10 mouse cellular contexts compared by ENCODE assay signal in genomic region chr5:115072143-115072542, GRCm38 (mm10). TPM values are rescaled to one million over a fixed set of nuclear protein-coding genes. Genes with fewer than 3 reads are reported as not detected.
A peak's percentile ranks its signal among the peaks of the same experiment; 100 is the strongest.
DNase-seq lines count a peak whose midpoint lies in the region; ATAC-seq and TF ChIP-seq lines count a peak whose summit lies in the region.
"Had no signal": no experiment of that assay in that cellular context is flagged by ENCODE, and none has a peak within 500 bp of the region (broad histone marks: within the 10 kb centered on the region; RNA-seq: fewer than 3 reads in every experiment).

No protein-coding gene starts in this region.

- H3K4me2 ChIP-seq in intestine, embryonic 14.5 days (ENCODE audit: low read length) = no peak overlapping the region
- no peak overlapping the region; the same call in 1 of the 2 replicates for H3K4me2 ChIP-seq in stomach, postnatal 0 days (replicated peaks; ENCODE audit: low read depth)
- H3K4me2 ChIP-seq: neural tube, embryonic 13.5 days had no signal

- H3K27me3 ChIP-seq in intestine, embryonic 14.5 days (replicated peaks; ENCODE audit: control insufficient read depth, insufficient read depth, low read length) = no peaks in the 10 kb centered on the region
- no peaks in the 10 kb centered on the region for H3K27me3 ChIP-seq in stomach, postnatal 0 days (ENCODE audit: control insufficient read depth, insufficient read depth, low read length)
- H3K27me3 ChIP-seq: neural tube, embryonic 13.5 days had no signal

- H3K27ac ChIP-seq in intestine, embryonic 14.5 days (ENCODE audit: low read depth) = no peak overlapping the region
- H3K27ac ChIP-seq in stomach, postnatal 0 days (replicated peaks) = peak overlapping the region; percentile 83
- H3K27ac ChIP-seq: neural tube, embryonic 13.5 days had no signal

- no peak overlapping the region for H3K4me3 ChIP-seq in intestine, embryonic 14.5 days (ENCODE audit: low read depth, low read length)
- H3K4me3 ChIP-seq in lung, adult 2 months (replicated peaks; ENCODE audit: extremely low read depth, low read depth, low read length) = no peak overlapping the region
- H3K4me3 ChIP-seq in stomach, postnatal 0 days (ENCODE audit: low read depth, low read length) = no peak overlapping the region
- H3K4me3 ChIP-seq: neural tube, embryonic 13.5 days had no signal

- H3K9ac ChIP-seq in intestine, embryonic 14.5 days (ENCODE audit: low read length) = no peak overlapping the region
- no peak overlapping the region for H3K9ac ChIP-seq in stomach, postnatal 0 days (ENCODE audit: low read length)
- H3K9ac ChIP-seq: neural tube, embryonic 13.5 days had no signal

- WGBS in intestine, embryonic 14.5 days = 62% methylated on average over 7 of the region's 7 CpGs
- 59% methylated on average over 7 of the region's 7 CpGs for WGBS in lung, adult 2 months
- 34% methylated on average over 7 of the region's 7 CpGs for WGBS in stomach, postnatal 0 days

- TF ChIP-seq EP300 in stomach, postnatal 0 days (optimal IDR thresholded peaks at IDR 0.05) = no peak

- TF ChIP-seq CTCF in lung, adult 2 months (IDR thresholded peaks at IDR 0.05; ENCODE audit: insufficient read depth, low read length) = no peak
- no peak for TF ChIP-seq CTCF in stomach, postnatal 0 days (IDR thresholded peaks at IDR 0.05; ENCODE audit: low read depth)

- peak; percentile 38 to 76 for DNase-seq in adrenal gland, adult (ENCODE audit: inconsistent age in 2 of 2, low spot score in 1 of 2)
- no peak for DNase-seq in adrenal gland, adult 18-20 months (ENCODE audit: low spot score in 2 of 2)
- peak; percentile 81 for DNase-seq in urinary bladder, postnatal 14 days (ENCODE audit: low spot score)
- DNase-seq in urinary bladder, postnatal 10 days (ENCODE audit: low spot score) = no peak
- peak; percentile 61 for DNase-seq in intestine, embryonic 14.5 days (ENCODE audit: low spot score)
- DNase-seq in lung, adult 2 months = peak; percentile 36
- DNase-seq in stomach, postnatal 0 days (ENCODE audit: low spot score) = peak; percentile 79
- DNase-seq in retina, embryonic 14.5 days (ENCODE audit: low spot score) = no peak

- TF ChIP-seq POLR2A in lung, adult 2 months (IDR thresholded peaks at IDR 0.05; ENCODE audit: borderline replicate concordance, extremely low read depth, low read depth, low read length) = no peak

- peaks cover 15% of the 10 kb centered on the region; the same call in 1 of the 2 replicates for H3K4me1 ChIP-seq in intestine, embryonic 14.5 days (replicated peaks; ENCODE audit: control insufficient read depth, insufficient read depth, low read length)
- peaks cover 17% of the 10 kb centered on the region; the same call in 1 of the 2 replicates for H3K4me1 ChIP-seq in lung, adult 2 months (ENCODE audit: control insufficient read depth, insufficient read depth, low read length)
- H3K4me1 ChIP-seq in stomach, postnatal 0 days (replicated peaks; ENCODE audit: control insufficient read depth, insufficient read depth) = peaks cover 7% of the 10 kb centered on the region

- ATAC-seq in intestine, embryonic 14.5 days (replicated peaks; ENCODE audit: low FRiP score, low TSS enrichment, low read depth) = no peak; the same call in 1 of the 2 replicates
- peak; percentile 91 for ATAC-seq in stomach, postnatal 0 days (ENCODE audit: low FRiP score, low TSS enrichment)

- H3K36me3 ChIP-seq in intestine, embryonic 14.5 days (ENCODE audit: control insufficient read depth, insufficient read depth, low read length) = peaks cover 16% of the 10 kb centered on the region
- H3K36me3 ChIP-seq in stomach, postnatal 0 days (ENCODE audit: control insufficient read depth, insufficient read depth, low read length) = peaks cover 5% of the 10 kb centered on the region

- H3K9me3 ChIP-seq in intestine, embryonic 14.5 days (ENCODE audit: control insufficient read depth, low read length) = no peaks in the 10 kb centered on the region
- H3K9me3 ChIP-seq in stomach, postnatal 0 days (ENCODE audit: control insufficient read depth, low read length) = no peaks in the 10 kb centered on the region
- H3K9me3 ChIP-seq: neural tube, embryonic 13.5 days had no signal

RNA-seq across cellular contexts. Expression of gene Gm10401, which starts 26.0 kb away (rescaled TPM):
- total RNA-seq in adrenal gland, adult 18-20 months (2021) = not detected
- polyA plus RNA-seq in intestine, embryonic 14.5 days (2014; fragmentation: Nextera tagmentation; extraction: Ambion mirVana) = 42.4 and 46.5 TPM in 2 replicates
- not detected in 2 replicates for polyA plus RNA-seq in lung, adult 2 months (2012; rRNA removed)
- 17.9 and 22.2 TPM in 2 replicates for polyA plus RNA-seq in stomach, postnatal 0 days (2015; fragmentation: Nextera tagmentation; extraction: Ambion mirVana)
- polyA plus RNA-seq: frontal cortex, adult 2 months had no signal

RNA-seq across cellular contexts. Expression of gene Acads, which starts 47.0 kb away (rescaled TPM):
- 100 to 1,000 TPM; 211 to 251 TPM for total RNA-seq in adrenal gland, adult 18-20 months (2021)
- polyA plus RNA-seq in intestine, embryonic 14.5 days (2014; fragmentation: Nextera tagmentation; extraction: Ambion mirVana) = 53.3 and 57.3 TPM in 2 replicates
- 44.9 and 54.3 TPM in 2 replicates for polyA plus RNA-seq in lung, adult 2 months (2012; rRNA removed)
- polyA plus RNA-seq in stomach, postnatal 0 days (2015; fragmentation: Nextera tagmentation; extraction: Ambion mirVana) = 70.6 and 73.8 TPM in 2 replicates

Comparison
In these comparisons a context has a peak if more than half of its experiments do, and no peak if none do; other contexts are left out.
1. DNase-seq: peak in adrenal gland, adult (2 of 2), urinary bladder, postnatal 14 days (single experiment), intestine, embryonic 14.5 days (single experiment), lung, adult 2 months (single experiment) and stomach, postnatal 0 days (single experiment); none in adrenal gland, adult 18-20 months (0 of 2), urinary bladder, postnatal 10 days (single experiment) and retina, embryonic 14.5 days (single experiment).
2. RNA of gene Gm10401, which starts 26.0 kb away (polyA plus RNA-seq): 42.4 to 46.5 TPM in intestine, embryonic 14.5 days and 17.9 to 22.2 TPM in stomach, postnatal 0 days; not detected in lung, adult 2 months; every median in the first group is over 10 times any median in the second.